Mouse (Mus musculus) liver, adult 2 months (tissue): ENCODE measurements around the gene Six5. TPM values are rescaled to one million over a fixed set of nuclear protein-coding genes. Genes with fewer than 3 reads are reported as not detected.
A peak's percentile ranks its signal among the peaks of the same experiment; 100 is the strongest.

ENCODE experiments used
- DNase-seq: peaks from one replicate; pipeline ENCODE4 v3.0.0-alpha.2; 2011; ENCODE audit warnings: low read depth, low spot score; ENCODE audit errors: extremely low read depth
- H3K27ac ChIP-seq: fragments of 200-500 bp; replicated peaks from 2 replicates; pipeline ENCODE4 v1.5.1; 2012; ENCODE audit warnings: low read depth, mild to moderate bottlenecking, control low read depth, inconsistent platforms, low read length; ENCODE audit not compliant: insufficient read depth
- H3K27me3 ChIP-seq: fragments of 200-500 bp; 2 replicates; pipeline ENCODE4 v1.6.1; 2012; ENCODE audit warnings: mild to moderate bottlenecking, moderate library complexity, low read length, inconsistent platforms; ENCODE audit not compliant: control insufficient read depth, insufficient read depth
- H3K36me3 ChIP-seq: fragments of 200-500 bp; 2 replicates; pipeline ENCODE4 v1.6.1; 2012; ENCODE audit warnings: low read length, inconsistent platforms; ENCODE audit not compliant: control insufficient read depth, insufficient read depth
- H3K4me1 ChIP-seq: fragments of 200-500 bp; 2 replicates; pipeline ENCODE4 v1.6.1; 2011; ENCODE audit warnings: low read length; ENCODE audit not compliant: control insufficient read depth, insufficient read depth
- H3K4me3 ChIP-seq: fragments of 200-500 bp; 2 replicates; pipeline ENCODE4 v1.5.1; 2011; ENCODE audit warnings: low read depth, mild to moderate bottlenecking, control low read depth, low read length, moderate library complexity; ENCODE audit not compliant: insufficient read depth
- H3K79me2 ChIP-seq: fragments of 200-500 bp; 2 replicates; pipeline ENCODE4 v1.6.1; 2012; ENCODE audit warnings: inconsistent platforms, mild to moderate bottlenecking, low read length, moderate library complexity; ENCODE audit not compliant: control insufficient read depth, insufficient read depth
- H3K9ac ChIP-seq: fragments of 200-500 bp; 2 replicates; pipeline ENCODE4 v1.6.1; 2012; ENCODE audit warnings: low read depth, mild to moderate bottlenecking, control low read depth, inconsistent platforms, low read length
- CTCF ChIP-seq: fragments of 200-500 bp; IDR thresholded peaks from 2 replicates; pipeline ENCODE4 v1.5.1; 2011; ENCODE audit warnings: low read depth, low read length, control low read depth
- POLR2A ChIP-seq: fragments of 200-500 bp; IDR thresholded peaks from 2 replicates; pipeline ENCODE4 v1.6.1; 2011; ENCODE audit warnings: low read length, control low read depth; ENCODE audit not compliant: insufficient read depth; ENCODE audit errors: extremely low read depth
- WGBS: fragments of 180-500 bp; shearing (Covaris S2); methylation state at CpG from one replicate; pipeline ENCODE4 v1.1.7; 2018; 5-methylcytosine and 5-hydroxymethylcytosine counted together
- polyA plus RNA-seq: library from polyadenylated mRNA; depleted of rRNA; stranded (reverse); fragments of >200 nt; gene quantifications from 2 replicates; pipeline ENCODE4 v1.2.3, GENCODE M21; 2012
- total RNA-seq: library from RNA; depleted of rRNA; stranded (reverse); fragments of >200 nt; gene quantifications from 2 replicates; pipeline ENCODE4 v1.2.3, GENCODE M21; 2014

Gene Six5
- total and polyA plus RNA-seq, 2 experiments: 1.8 to 8.7 TPM

DNA sequence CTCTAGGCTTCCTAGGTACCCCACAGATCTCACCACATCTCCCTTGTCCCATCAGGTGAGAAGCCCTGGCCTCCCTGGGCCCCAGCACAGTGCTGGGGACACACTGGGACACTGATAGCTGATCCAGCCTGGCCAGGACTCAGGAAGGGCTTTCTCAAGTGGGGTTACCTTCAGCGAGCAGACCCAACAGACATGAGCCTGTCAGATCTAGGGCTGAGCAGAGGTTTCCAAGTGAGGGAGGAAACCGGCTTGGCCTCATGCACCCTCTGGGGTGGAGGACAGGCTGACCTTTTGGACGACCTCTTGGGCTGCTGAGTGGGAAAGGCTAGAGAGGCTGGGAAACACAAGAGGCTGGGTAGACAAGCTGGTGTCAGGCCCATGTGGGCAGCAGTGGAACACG lies 43.2 kb upstream of the Six5 start:
- TF ChIP-seq POLR2A (no peak), CTCF (no peak)
- WGBS: 60% methylated on average over 4 of the region's 4 CpGs
- H3K36me3 ChIP-seq: peaks cover 14% of the 10 kb centered on the region; the same call in 1 of the 2 replicates
- H3K27ac ChIP-seq: no peak overlapping the region
- H3K9ac ChIP-seq: no peak overlapping the region
- no peak overlapping the region for H3K4me3 ChIP-seq
- no peak for DNase-seq
- H3K79me2 ChIP-seq: no peaks in the 10 kb centered on the region
- H3K27me3 ChIP-seq: no peaks in the 10 kb centered on the region
- H3K4me1 ChIP-seq: no peaks in the 10 kb centered on the region

DNA sequence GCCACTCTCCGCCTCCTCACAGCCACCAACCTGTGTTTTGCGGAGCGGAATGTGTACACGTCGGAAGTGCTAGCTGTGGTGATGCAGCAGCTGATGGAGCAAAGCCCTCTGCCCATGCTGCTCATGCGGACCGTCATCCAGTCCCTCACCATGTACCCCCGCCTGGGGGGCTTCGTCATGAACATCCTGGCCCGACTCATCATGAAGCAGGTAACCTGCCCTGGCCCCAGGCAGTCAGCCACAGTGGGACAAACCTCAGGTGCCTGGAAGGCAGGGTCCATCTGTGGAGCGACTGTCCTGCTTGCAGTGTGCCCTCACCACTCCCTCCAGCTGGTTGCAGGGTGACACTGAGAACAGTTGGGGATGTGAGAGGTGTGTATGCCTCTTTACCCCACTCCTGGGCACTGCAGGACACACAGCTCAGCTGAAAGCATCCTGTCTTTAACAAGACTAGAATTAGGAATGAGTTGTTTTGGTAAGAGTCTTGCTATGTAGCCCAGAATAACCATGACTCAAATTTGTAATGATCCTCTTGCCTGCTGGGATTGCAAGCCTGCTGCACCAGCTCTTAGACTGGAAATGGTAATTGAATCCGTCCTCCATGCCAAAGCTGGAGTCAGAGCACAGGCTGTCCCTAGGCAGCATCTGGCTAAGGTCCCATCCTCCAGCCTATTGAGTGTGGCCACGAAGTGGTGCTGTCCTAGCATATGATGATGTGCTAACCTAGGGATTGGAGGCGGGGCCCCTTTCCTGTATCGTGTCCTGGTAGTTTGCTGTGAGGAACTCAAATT lies 41.9 kb upstream of the Six5 start:
- no peak overlapping the region for H3K9ac ChIP-seq
- H3K36me3 ChIP-seq: peaks cover 14% of the 10 kb centered on the region; the same call in 1 of the 2 replicates
- DNase-seq: no peak
- no peaks in the 10 kb centered on the region for H3K27me3 ChIP-seq
- no peaks in the 10 kb centered on the region for H3K79me2 ChIP-seq
- no peaks in the 10 kb centered on the region for H3K4me1 ChIP-seq
- H3K27ac ChIP-seq: no peak overlapping the region
- TF ChIP-seq CTCF (no peak), POLR2A (no peak)
- H3K4me3 ChIP-seq: no peak overlapping the region
- 93% methylated on average over 15 of the region's 15 CpGs for WGBS

DNA sequence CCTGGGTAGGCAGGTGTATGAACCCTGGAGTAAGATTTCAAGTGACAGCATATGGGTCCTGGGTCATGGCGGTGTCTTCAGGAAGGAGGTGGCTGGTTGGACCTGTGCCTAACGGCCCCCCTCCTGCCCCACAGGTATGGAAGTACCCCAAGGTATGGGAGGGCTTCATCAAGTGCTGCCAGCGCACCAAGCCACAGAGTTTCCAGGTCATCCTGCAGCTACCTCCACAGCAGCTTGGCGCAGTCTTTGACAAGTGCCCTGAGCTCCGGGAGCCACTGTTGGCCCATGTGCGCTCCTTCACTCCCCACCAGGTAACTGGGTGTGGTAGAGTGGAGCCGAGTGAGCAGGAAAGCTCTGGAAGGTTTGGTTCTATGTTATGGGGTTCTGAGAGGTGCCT lies 41.3 kb upstream of the Six5 start:
- Histone ChIP-seq H3K9ac (no peak overlapping the region), H3K27me3 (no peaks in the 10 kb centered on the region), H3K27ac (no peak overlapping the region), H3K36me3 (peaks cover 10% of the 10 kb centered on the region; the same call in 1 of the 2 replicates), H3K79me2 (no peaks in the 10 kb centered on the region), H3K4me3 (no peak overlapping the region), H3K4me1 (no peaks in the 10 kb centered on the region)
- WGBS: 90% methylated on average over 7 of the region's 7 CpGs
- no peak for DNase-seq
- no peak for TF ChIP-seq CTCF
- TF ChIP-seq POLR2A: no peak

GRCm38 (mm10) chr7:19054047-19054776 lies 40.2 kb upstream of the Six5 start, which contains the start of gene Rsph6a:
Gene Rsph6a (plus strand): TSS chr7:19054690.
- no peak for DNase-seq
- Histone ChIP-seq H3K4me3 (no peak within 1 kb of the TSS), H3K79me2 (no peaks in the 10 kb centered on the region), H3K36me3 (peaks cover 7% of the 10 kb centered on the region; the same call in 1 of the 2 replicates), H3K27me3 (no peaks in the 10 kb centered on the region), H3K27ac (no peak within 1 kb of the TSS), H3K9ac (no peak within 1 kb of the TSS), H3K4me1 (no peaks in the 10 kb centered on the region)
- 68% methylated on average over 31 of the region's 33 CpGs for WGBS
- TF ChIP-seq POLR2A (no peak), CTCF (peak; percentile 48; the same call in 1 of the 2 replicates)

DNA sequence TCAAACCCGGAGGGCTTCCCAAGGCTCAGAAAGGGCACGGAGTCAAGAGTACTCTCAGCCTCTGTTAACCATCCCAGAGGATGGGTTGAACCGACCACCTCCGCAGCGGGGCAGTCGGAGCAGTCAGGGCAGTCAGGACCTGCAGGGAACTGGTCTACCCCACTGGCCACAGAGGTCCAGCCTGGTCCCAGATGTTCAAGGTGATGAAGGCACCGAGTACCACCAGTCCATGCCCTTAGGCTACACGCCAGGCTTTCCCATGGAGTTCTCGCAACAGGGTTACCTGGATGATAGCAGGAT lies 39.7 kb upstream of the Six5 start:
- no peak for DNase-seq
- Histone ChIP-seq H3K4me3 (no peak overlapping the region), H3K9ac (no peak overlapping the region), H3K36me3 (peaks cover 2% of the 10 kb centered on the region; the same call in 1 of the 2 replicates), H3K27me3 (no peaks in the 10 kb centered on the region), H3K4me1 (no peaks in the 10 kb centered on the region), H3K79me2 (no peaks in the 10 kb centered on the region), H3K27ac (no peak overlapping the region)
- TF ChIP-seq CTCF (no peak), POLR2A (no peak)
- WGBS: 82% methylated on average over 9 of the region's 9 CpGs

- Histone ChIP-seq H3K27me3 (no peaks in the 10 kb centered on the region), H3K9ac (no peak overlapping the region), H3K4me3 (no peak overlapping the region), H3K79me2 (no peaks in the 10 kb centered on the region), H3K4me1 (no peaks in the 10 kb centered on the region), H3K27ac (no peak overlapping the region), H3K36me3 (peaks cover 2% of the 10 kb centered on the region; the same call in 1 of the 2 replicates)
- 87% methylated on average over 8 of the region's 8 CpGs for WGBS
- TF ChIP-seq CTCF (no peak), POLR2A (no peak)
- DNase-seq: no peak
Observed at GRCm38 (mm10) chr7:19055108-19055507, 39.3 kb upstream of the Six5 start.
